Mouse (Mus musculus): ENCODE measurements around the gene Dao. TPM values are rescaled to one million over a fixed set of nuclear protein-coding genes. Genes with fewer than 3 reads are reported as not detected.

The Dao gene
- total RNA-seq, 1 experiment: 0.18 TPM

- DNase-seq (ENCODE audit: low read depth, low spot score): no peak
- Histone ChIP-seq H3K27ac (ENCODE audit: insufficient read depth, low read depth, low read length, poor library complexity, severe bottlenecking) (no peak overlapping the region), H3K4me3 (ENCODE audit: insufficient read depth in 1 of 2, low read depth in 1 of 2, low read length in 2 of 2, poor library complexity in 1 of 2, severe bottlenecking in 1 of 2) (no peak overlapping the region), H3K36me3 (ENCODE audit: control insufficient read depth, insufficient read depth, low read length, poor library complexity, severe bottlenecking) (peaks cover 1% of the 10 kb centered on the region; the same call in 1 of the 2 replicates), H3K9ac (ENCODE audit: insufficient read depth, low read depth, low read length, poor library complexity, severe bottlenecking) (no peak overlapping the region), H3K4me1 (ENCODE audit: control insufficient read depth in 2 of 2, insufficient read depth in 2 of 2, low read length in 2 of 2, poor library complexity in 1 of 2) (peaks cover 0 to 17% of the 10 kb centered on the region in 2 experiments; a peak in 2 of 4 replicates), H3K9me3 (ENCODE audit: control insufficient read depth, insufficient read depth, low read depth, low read length) (no peaks in the 10 kb centered on the region)
- in situ Hi-C loops (cut with MboI; ENCODE audit: low sequenced_read_pairs in 2 of 2, unreplicated experiment in 2 of 2): no loop called here
- TF ChIP-seq HCFC1 (IDR thresholded peaks at IDR 0.05; ENCODE audit: borderline replicate concordance, insufficient read depth, low read length): no peak
- no peak for TF ChIP-seq ZNF384 (IDR thresholded peaks at IDR 0.05; ENCODE audit: low read depth, low read length)
- no peak for TF ChIP-seq CHD2 (IDR thresholded peaks at IDR 0.05; ENCODE audit: low read depth, low read length)
- no peak for TF ChIP-seq ZC3H11A (IDR thresholded peaks at IDR 0.05; ENCODE audit: borderline replicate concordance, low read depth, low read length)
- no peak for TF ChIP-seq MAFK (IDR thresholded peaks at IDR 0.05; ENCODE audit: insufficient read depth, low read depth, low read length)
Measured at GRCm38 (mm10) chr5:113983541-113983940, 20.0 kb upstream of the Dao start.

GRCm38 (mm10) chr5:113984025-113984740 lies 19.3 kb upstream of the Dao start:
- Histone ChIP-seq H3K9me3 (ENCODE audit: control insufficient read depth, insufficient read depth, low read depth, low read length) (no peaks in the 10 kb centered on the region), H3K27ac (ENCODE audit: insufficient read depth, low read depth, low read length, poor library complexity, severe bottlenecking) (no peak overlapping the region), H3K4me3 (ENCODE audit: insufficient read depth in 1 of 2, low read depth in 1 of 2, low read length in 2 of 2, poor library complexity in 1 of 2, severe bottlenecking in 1 of 2) (no peak overlapping the region), H3K4me1 (ENCODE audit: control insufficient read depth in 2 of 2, insufficient read depth in 2 of 2, low read length in 2 of 2, poor library complexity in 1 of 2) (peaks cover 0 to 17% of the 10 kb centered on the region in 2 experiments; a peak in 2 of 4 replicates), H3K9ac (ENCODE audit: insufficient read depth, low read depth, low read length, poor library complexity, severe bottlenecking) (no peak overlapping the region), H3K36me3 (ENCODE audit: control insufficient read depth, insufficient read depth, low read length, poor library complexity, severe bottlenecking) (peaks cover 1% of the 10 kb centered on the region; the same call in 1 of the 2 replicates)
- TF ChIP-seq ZNF384 (IDR thresholded peaks at IDR 0.05; ENCODE audit: low read depth, low read length): no peak
- TF ChIP-seq CHD2 (IDR thresholded peaks at IDR 0.05; ENCODE audit: low read depth, low read length): no peak
- TF ChIP-seq MAFK (IDR thresholded peaks at IDR 0.05; ENCODE audit: insufficient read depth, low read depth, low read length): no peak
- TF ChIP-seq ZC3H11A (IDR thresholded peaks at IDR 0.05; ENCODE audit: borderline replicate concordance, low read depth, low read length): no peak
- TF ChIP-seq HCFC1 (IDR thresholded peaks at IDR 0.05; ENCODE audit: borderline replicate concordance, insufficient read depth, low read length): no peak
- DNase-seq (ENCODE audit: low read depth, low spot score): no peak
- in situ Hi-C loops (cut with MboI; ENCODE audit: low sequenced_read_pairs in 2 of 2, unreplicated experiment in 2 of 2): no loop called here

GRCm38 (mm10) chr5:113985737-113986136 lies 17.8 kb upstream of the Dao start:
- Histone ChIP-seq H3K9ac (ENCODE audit: insufficient read depth, low read depth, low read length, poor library complexity, severe bottlenecking) (no peak overlapping the region), H3K4me1 (ENCODE audit: control insufficient read depth in 2 of 2, insufficient read depth in 2 of 2, low read length in 2 of 2, poor library complexity in 1 of 2) (peaks cover 0 to 19% of the 10 kb centered on the region in 2 experiments; a peak in 2 of 4 replicates), H3K27ac (ENCODE audit: insufficient read depth, low read depth, low read length, poor library complexity, severe bottlenecking) (0 out of 2 replicates have a peak overlapping the region, but pooled peaks have one; percentile 21), H3K36me3 (ENCODE audit: control insufficient read depth, insufficient read depth, low read length, poor library complexity, severe bottlenecking) (peaks cover 4% of the 10 kb centered on the region; the same call in 1 of the 2 replicates), H3K4me3 (ENCODE audit: insufficient read depth in 1 of 2, low read depth in 1 of 2, low read length in 2 of 2, poor library complexity in 1 of 2, severe bottlenecking in 1 of 2) (no peak overlapping the region), H3K9me3 (ENCODE audit: control insufficient read depth, insufficient read depth, low read depth, low read length) (no peaks in the 10 kb centered on the region)
- no peak for DNase-seq (ENCODE audit: low read depth, low spot score)
- in situ Hi-C loops (cut with MboI; ENCODE audit: low sequenced_read_pairs in 2 of 2, unreplicated experiment in 2 of 2): no loop called here
- TF ChIP-seq ZNF384 (IDR thresholded peaks at IDR 0.05; ENCODE audit: low read depth, low read length): no peak
- no peak for TF ChIP-seq CHD2 (IDR thresholded peaks at IDR 0.05; ENCODE audit: low read depth, low read length)
- TF ChIP-seq MAFK (IDR thresholded peaks at IDR 0.05; ENCODE audit: insufficient read depth, low read depth, low read length): no peak
- no peak for TF ChIP-seq HCFC1 (IDR thresholded peaks at IDR 0.05; ENCODE audit: borderline replicate concordance, insufficient read depth, low read length)
- no peak for TF ChIP-seq ZC3H11A (IDR thresholded peaks at IDR 0.05; ENCODE audit: borderline replicate concordance, low read depth, low read length)

- Histone ChIP-seq H3K9ac (ENCODE audit: insufficient read depth, low read depth, low read length, poor library complexity, severe bottlenecking) (no peak overlapping the region), H3K36me3 (ENCODE audit: control insufficient read depth, insufficient read depth, low read length, poor library complexity, severe bottlenecking) (peaks cover 4% of the 10 kb centered on the region; the same call in 1 of the 2 replicates), H3K4me3 (ENCODE audit: insufficient read depth in 1 of 2, low read depth in 1 of 2, low read length in 2 of 2, poor library complexity in 1 of 2, severe bottlenecking in 1 of 2) (no peak overlapping the region), H3K9me3 (ENCODE audit: control insufficient read depth, insufficient read depth, low read depth, low read length) (no peaks in the 10 kb centered on the region), H3K27ac (ENCODE audit: insufficient read depth, low read depth, low read length, poor library complexity, severe bottlenecking) (0 out of 2 replicates have a peak overlapping the region, but pooled peaks have one; percentile 21), H3K4me1 (ENCODE audit: control insufficient read depth in 2 of 2, insufficient read depth in 2 of 2, low read length in 2 of 2, poor library complexity in 1 of 2) (peaks cover under 1 to 21% of the 10 kb centered on the region in 2 experiments; a peak in 3 of 4 replicates)
- in situ Hi-C loops (cut with MboI; ENCODE audit: low sequenced_read_pairs in 2 of 2, unreplicated experiment in 2 of 2): no loop called here
- no peak for DNase-seq (ENCODE audit: low read depth, low spot score)
- TF ChIP-seq MAFK (IDR thresholded peaks at IDR 0.05; ENCODE audit: insufficient read depth, low read depth, low read length) (no peak), ZNF384 (IDR thresholded peaks at IDR 0.05; ENCODE audit: low read depth, low read length) (no peak), HCFC1 (IDR thresholded peaks at IDR 0.05; ENCODE audit: borderline replicate concordance, insufficient read depth, low read length) (no peak), ZC3H11A (IDR thresholded peaks at IDR 0.05; ENCODE audit: borderline replicate concordance, low read depth, low read length) (no peak), CHD2 (IDR thresholded peaks at IDR 0.05; ENCODE audit: low read depth, low read length) (no peak)
Measured at GRCm38 (mm10) chr5:113986182-113986961, 17.1 kb upstream of the Dao start.
